Mouse (Mus musculus) testis, adult 2 months (tissue): Measurements from ENCODE around the gene Ugt1a9. TPM values are rescaled to one million over a fixed set of nuclear protein-coding genes. Genes with fewer than 3 reads are reported as not detected.

ENCODE experiments used
- H3K27ac ChIP-seq: fragments of 200-500 bp; 2 replicates; pipeline ENCODE4 v1.5.1; 2012; ENCODE audit warnings: low read depth, low read length; ENCODE audit not compliant: control insufficient read depth, insufficient read depth
- H3K27me3 ChIP-seq: fragments of 200-500 bp; 2 replicates; pipeline ENCODE4 v1.6.1; 2012; ENCODE audit warnings: mild to moderate bottlenecking, low read length, moderate library complexity; ENCODE audit not compliant: control insufficient read depth, insufficient read depth
- H3K36me3 ChIP-seq: fragments of 200-500 bp; 2 replicates; pipeline ENCODE4 v1.6.1; 2012; ENCODE audit warnings: mild to moderate bottlenecking, low read length; ENCODE audit not compliant: control insufficient read depth, insufficient read depth
- H3K4me1 ChIP-seq: fragments of 200-500 bp; 2 replicates; pipeline ENCODE4 v1.6.1; 2012; ENCODE audit warnings: low read length; ENCODE audit not compliant: control insufficient read depth, insufficient read depth
- H3K4me3 ChIP-seq: fragments of 200-500 bp; 2 replicates; pipeline ENCODE4 v1.5.1; 2012; ENCODE audit warnings: low read depth, mild to moderate bottlenecking, low read length, moderate library complexity, mixed read lengths; ENCODE audit not compliant: control insufficient read depth
- CTCF ChIP-seq: fragments of 200-500 bp; IDR thresholded peaks from 2 replicates; pipeline ENCODE4 v1.5.1; 2012; ENCODE audit warnings: low read depth, mild to moderate bottlenecking, inconsistent platforms, low read length, moderate library complexity; ENCODE audit not compliant: control insufficient read depth, insufficient read depth, insufficient replicate concordance
- POLR2A ChIP-seq: fragments of 200-500 bp; IDR thresholded peaks from 2 replicates; pipeline ENCODE4 v1.6.1; 2012; ENCODE audit warnings: low read depth, mild to moderate bottlenecking, inconsistent platforms, low read length, moderate library complexity; ENCODE audit not compliant: control insufficient read depth
- polyA plus RNA-seq: library from polyadenylated mRNA; depleted of rRNA; stranded (reverse); fragments of >200 nt; gene quantifications from 2 replicates; pipeline ENCODE4 v1.2.3, GENCODE M21; 2012

The Ugt1a9 gene
- polyA plus RNA-seq, 1 experiment, result 0.06 TPM

GRCm38 (mm10) chr1:88237311-88237710 lies 166.7 kb downstream of the Ugt1a9 start:
- Histone ChIP-seq H3K4me1 (no peaks in the 10 kb centered on the region), H3K27me3 (no peaks in the 10 kb centered on the region), H3K27ac (no peak overlapping the region), H3K4me3 (no peak overlapping the region), H3K36me3 (no peaks in the 10 kb centered on the region)
- TF ChIP-seq CTCF, result no peak
- no peak for TF ChIP-seq POLR2A

- no peak overlapping the region for H3K27ac ChIP-seq
- TF ChIP-seq POLR2A, result no peak
- no peak for TF ChIP-seq CTCF
- no peaks in the 10 kb centered on the region for H3K36me3 ChIP-seq
- H3K27me3 ChIP-seq, result no peaks in the 10 kb centered on the region
- H3K4me1 ChIP-seq, result no peaks in the 10 kb centered on the region
- H3K4me3 ChIP-seq, result no peak overlapping the region
These were observed 168.2 kb downstream of the Ugt1a9 start for GRCm38 (mm10) chr1:88238771-88239170.

- Histone ChIP-seq H3K4me3 (no peak overlapping the region), H3K27ac (no peak overlapping the region), H3K4me1 (no peaks in the 10 kb centered on the region), H3K36me3 (no peaks in the 10 kb centered on the region), H3K27me3 (no peaks in the 10 kb centered on the region)
- TF ChIP-seq CTCF (no peak), POLR2A (no peak)
These were observed 169.5 kb downstream of the Ugt1a9 start for GRCm38 (mm10) chr1:88240072-88240471.

DNA sequence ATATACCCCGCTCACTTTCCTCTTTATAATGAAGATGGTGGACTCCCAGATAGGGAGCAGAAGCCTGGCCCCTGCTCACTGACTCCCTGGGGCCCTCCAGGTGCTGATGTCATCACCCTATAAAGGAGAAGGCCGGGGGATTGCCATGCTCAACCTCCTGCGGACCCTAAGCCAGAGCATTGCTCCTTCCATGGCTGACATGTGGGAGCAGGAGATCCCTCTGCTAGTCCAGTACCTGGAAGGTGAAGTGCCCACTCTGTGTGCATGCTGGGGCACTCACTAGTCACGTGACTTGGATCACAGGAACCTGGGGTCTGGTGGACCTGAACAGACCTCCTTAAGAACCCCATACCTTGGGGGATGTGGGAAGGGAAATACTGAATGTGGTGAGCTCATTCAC lies 170.0 kb downstream of the Ugt1a9 start:
- TF ChIP-seq POLR2A (no peak), CTCF (no peak)
- H3K36me3 ChIP-seq, result no peaks in the 10 kb centered on the region

GRCm38 (mm10) chr1:88243861-88244260 lies 173.3 kb downstream of the Ugt1a9 start:
- Histone ChIP-seq H3K4me1 (no peaks in the 10 kb centered on the region), H3K4me3 (no peak overlapping the region), H3K36me3 (no peaks in the 10 kb centered on the region), H3K27me3 (no peaks in the 10 kb centered on the region), H3K27ac (no peak overlapping the region)
- TF ChIP-seq POLR2A (no peak), CTCF (no peak)

More for the DNA sequence above, 170.0 kb downstream of the Ugt1a9 start:
- no peak overlapping the region for H3K4me3 ChIP-seq
- H3K27me3 ChIP-seq, result no peaks in the 10 kb centered on the region
- no peak overlapping the region for H3K27ac ChIP-seq
- H3K4me1 ChIP-seq, result no peaks in the 10 kb centered on the region

DNA sequence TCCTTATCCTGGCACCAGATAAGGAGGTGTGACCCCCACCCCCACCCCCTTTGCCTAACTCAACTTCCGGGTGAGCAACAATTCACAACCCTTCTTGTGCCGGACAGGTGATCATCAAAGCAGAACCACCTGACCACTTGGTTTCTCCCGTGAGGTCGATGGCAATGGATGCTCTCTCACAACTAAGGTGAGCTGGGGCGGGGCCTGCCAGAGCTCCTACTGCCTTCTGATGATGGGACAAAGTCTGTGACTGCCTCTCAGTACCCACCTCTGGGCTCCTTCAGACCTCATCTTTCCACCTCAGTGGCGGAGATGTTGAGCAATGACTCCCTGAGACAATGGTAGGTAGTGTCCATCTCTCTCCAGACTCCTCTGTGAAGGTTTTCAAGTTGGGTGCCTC lies 175.3 kb downstream of the Ugt1a9 start:
- no peaks in the 10 kb centered on the region for H3K4me1 ChIP-seq
- TF ChIP-seq CTCF, result no peak
- TF ChIP-seq POLR2A, result no peak
- no peaks in the 10 kb centered on the region for H3K27me3 ChIP-seq
- H3K27ac ChIP-seq, result no peak overlapping the region
- no peak overlapping the region for H3K4me3 ChIP-seq
- H3K36me3 ChIP-seq, result no peaks in the 10 kb centered on the region

DNA sequence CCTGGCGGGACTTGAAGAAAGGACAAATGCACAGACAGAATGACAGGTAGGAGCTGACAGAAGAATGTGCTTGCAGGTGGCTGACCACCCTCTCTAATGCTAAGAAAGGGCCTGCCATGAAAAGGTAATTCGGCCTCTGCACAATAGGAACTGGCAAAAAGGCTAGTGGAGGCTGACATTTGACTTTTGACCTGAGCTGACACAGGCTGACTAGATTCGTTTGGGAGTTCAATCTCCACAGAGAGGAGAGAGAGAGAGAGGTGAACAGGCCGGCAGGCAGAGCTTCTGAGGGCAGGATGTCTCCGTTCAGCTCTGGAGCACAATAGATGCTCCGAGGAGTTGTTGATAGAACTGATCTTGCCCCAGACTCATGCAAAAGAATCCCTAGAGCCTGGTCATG lies 175.8 kb downstream of the Ugt1a9 start:
- no peaks in the 10 kb centered on the region for H3K36me3 ChIP-seq
- H3K4me3 ChIP-seq, result no peak overlapping the region
- H3K4me1 ChIP-seq, result no peaks in the 10 kb centered on the region
- H3K27ac ChIP-seq, result no peak overlapping the region
- H3K27me3 ChIP-seq, result no peaks in the 10 kb centered on the region
- TF ChIP-seq CTCF (no peak), POLR2A (no peak)

DNA sequence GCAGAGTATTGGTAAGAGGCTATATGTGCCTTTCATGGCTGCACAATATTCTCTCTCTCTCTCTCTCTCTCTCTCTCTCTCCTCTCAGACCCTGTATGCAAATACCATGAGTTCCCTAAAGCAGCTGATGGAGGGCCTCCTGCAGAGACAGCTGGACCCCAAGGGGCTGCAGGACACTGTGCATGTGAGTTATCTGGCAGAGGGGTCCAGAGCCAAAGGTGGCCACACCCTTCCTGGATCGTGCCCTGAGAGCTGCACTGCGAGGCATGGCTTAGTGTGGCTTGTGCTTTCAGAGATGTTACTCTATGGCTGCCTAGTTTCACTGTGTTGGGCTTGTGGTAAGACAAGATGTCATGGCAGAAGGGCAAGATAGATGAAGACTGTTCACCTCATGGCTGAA lies 177.1 kb downstream of the Ugt1a9 start:
- Histone ChIP-seq H3K4me3 (no peak overlapping the region), H3K27ac (no peak overlapping the region), H3K36me3 (no peaks in the 10 kb centered on the region), H3K4me1 (no peaks in the 10 kb centered on the region), H3K27me3 (no peaks in the 10 kb centered on the region)
- no peak for TF ChIP-seq POLR2A
- TF ChIP-seq CTCF, result no peak
